Mouse (Mus musculus) kidney, adult 2 months (tissue): ENCODE data around the gene C330007P06Rik.

Source experiments
- CTCF ChIP-seq: fragments of 200-500 bp; conservative IDR thresholded peaks from 2 replicates; pipeline ENCODE4 v1.5.1; 2011; ENCODE audit warnings: low read depth, mild to moderate bottlenecking, control low read depth, low read length, moderate library complexity, mixed read lengths; ENCODE audit not compliant: insufficient read depth, insufficient read length
- POLR2A ChIP-seq: fragments of 200-500 bp; IDR thresholded peaks from one replicate; pipeline ENCODE4 v1.6.1; 2011; ENCODE audit warnings: low read depth, low read length, control low read depth

DNA sequence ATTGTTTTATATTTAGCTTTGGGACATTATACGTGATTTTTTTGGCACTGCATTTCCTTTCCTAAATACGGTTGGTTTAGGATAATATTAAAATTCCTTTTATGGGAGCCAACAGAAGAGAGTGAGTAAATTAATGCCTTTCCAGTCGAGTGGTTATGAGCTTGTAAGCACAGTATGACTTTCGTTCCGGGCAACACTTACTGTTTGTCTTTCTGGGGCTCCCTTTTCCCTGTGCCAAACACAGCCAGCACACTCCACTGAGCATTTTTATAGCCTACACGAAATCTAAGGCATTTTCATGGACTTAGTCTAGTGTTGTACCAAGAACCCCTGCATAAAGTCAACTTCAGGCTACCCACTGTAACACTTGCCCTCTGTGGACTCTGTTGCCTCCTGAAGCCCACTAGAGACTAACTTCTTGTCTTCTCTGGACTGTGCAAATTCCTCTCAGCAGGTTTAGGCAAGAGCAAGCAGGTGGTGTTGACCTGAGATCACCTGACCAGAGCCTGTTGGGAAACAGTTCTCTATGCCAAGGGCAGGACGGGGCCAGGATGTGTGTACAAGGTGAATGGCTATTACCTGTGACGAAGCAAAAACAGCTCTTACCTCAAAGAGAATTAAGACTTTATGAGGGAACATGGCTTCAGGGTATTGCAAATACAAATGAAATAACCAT is 59.6 kb downstream of the C330007P06Rik start:
- TF ChIP-seq CTCF = no peak
- TF ChIP-seq POLR2A = no peak
